Mouse (Mus musculus) v-Abl transformed pro-B cells (cell line): Measurements from ENCODE around the gene Synj2.

Experiments
- in situ Hi-C, 2 experiments: fragments of 400-800 bp; cut with MboI; formaldehyde crosslinking; loops; one replicate each; pipeline ENCODE4 v1.15.1; 2025; ENCODE audit not compliant: unreplicated experiment in 2 of 2

Gene Synj2

GRCm38 (mm10) chr17:6016213-6016780, 75.2 kb downstream of the Synj2 start:
- in situ Hi-C loops: loop anchor here in 1 of 2 experiments (25.0 kb wide), 1 partner anchor 229 kb away; no protein-coding TSS in a partner anchor

DNA sequence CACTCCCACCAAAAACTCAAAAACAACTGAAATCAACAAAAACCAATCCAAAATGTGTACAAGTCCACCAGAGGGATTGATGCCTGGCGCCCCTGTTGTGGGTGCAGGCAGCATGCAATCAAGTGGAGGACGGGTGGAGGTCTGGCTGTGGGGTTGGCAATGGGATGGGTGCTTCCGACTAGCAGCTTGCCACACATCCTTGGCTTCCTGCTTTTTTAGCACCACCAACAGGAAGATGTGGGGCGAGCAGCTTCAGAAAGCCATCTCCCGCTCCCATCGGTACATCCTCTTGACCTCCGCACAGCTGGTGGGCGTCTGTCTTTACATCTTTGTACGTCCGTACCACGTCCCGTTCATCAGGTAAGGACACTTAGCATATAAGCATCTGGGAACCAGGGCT, 76.2 kb downstream of the Synj2 start:
- in situ Hi-C loops: loop anchor here in 1 of 2 experiments (25.0 kb wide), 1 partner anchor 230 kb away; no protein-coding TSS in a partner anchor

DNA sequence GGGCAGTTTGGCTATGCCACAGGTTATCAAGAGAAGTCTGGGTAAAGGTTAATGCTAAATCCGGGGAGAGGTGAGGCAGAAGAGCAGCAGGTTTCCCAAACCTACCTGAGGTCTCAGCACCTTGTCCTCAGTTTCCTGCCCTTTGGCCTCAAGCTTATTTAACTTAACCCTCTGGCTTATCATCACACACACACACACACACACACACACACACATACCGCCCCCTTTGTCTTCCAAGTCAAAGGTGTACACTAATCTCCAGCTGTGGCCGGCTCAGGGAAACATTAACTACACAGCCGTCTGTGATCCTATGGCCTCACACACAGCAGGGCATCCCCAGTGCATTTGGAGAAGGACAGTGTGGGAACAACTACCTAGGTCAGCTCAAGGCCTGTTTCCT, 77.3 kb downstream of the Synj2 start:
- in situ Hi-C loops: loop anchor here in 1 of 2 experiments (25.0 kb wide), 1 partner anchor 231 kb away; no protein-coding TSS in a partner anchor

DNA sequence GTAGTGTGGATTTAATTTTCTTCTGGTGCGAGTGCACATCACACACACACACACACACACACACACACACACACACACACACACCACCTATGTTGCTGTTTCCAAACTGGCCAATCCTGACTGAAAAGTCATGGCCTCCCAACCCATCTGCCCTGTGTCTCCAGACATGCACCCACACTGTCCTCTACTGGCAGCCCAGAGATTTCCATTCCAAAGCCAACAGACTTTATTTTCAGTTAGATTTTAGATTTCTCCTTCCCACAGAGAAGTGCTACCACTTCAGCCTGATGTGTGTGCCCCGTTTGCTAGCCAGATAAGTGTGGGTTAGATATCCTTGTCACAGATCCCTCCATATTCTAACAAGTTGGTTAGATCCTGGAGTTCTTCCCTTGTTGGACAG, 78.7 kb downstream of the Synj2 start:
- in situ Hi-C loops: loop anchor here (5.0 to 25.0 kb wide), 3 partner anchors 82 to 587 kb away; no protein-coding TSS in a partner anchor

DNA sequence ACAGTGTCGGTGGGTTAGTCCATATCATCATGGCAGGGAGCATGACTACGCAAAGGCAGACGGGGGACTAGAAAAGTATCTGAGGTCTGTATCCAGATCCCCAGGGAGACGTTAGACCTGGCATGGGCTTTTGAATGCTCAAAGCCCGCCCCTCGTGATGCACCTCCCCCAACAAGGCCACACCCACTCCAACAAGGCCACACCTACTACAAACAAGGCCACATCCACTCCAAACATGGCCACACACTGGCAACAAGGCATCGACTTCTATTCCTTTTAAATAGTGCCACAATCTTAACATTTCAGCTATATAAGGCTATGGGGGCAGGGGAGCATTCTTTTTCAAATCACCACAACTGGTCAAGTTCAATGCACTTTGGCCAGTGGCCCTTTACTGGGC, 79.6 kb downstream of the Synj2 start:
- in situ Hi-C loops: loop anchor here (5.0 to 25.0 kb wide), 3 partner anchors 83 to 588 kb away; no protein-coding TSS in a partner anchor

- in situ Hi-C loops: loop anchor here (5.0 to 25.0 kb wide), 3 partner anchors 84 to 589 kb away; no protein-coding TSS in a partner anchor
Observed at GRCm38 (mm10) chr17:6021374-6021789, 80.3 kb downstream of the Synj2 start.

GRCm38 (mm10) chr17:6025831-6026230, 84.8 kb downstream of the Synj2 start:
- in situ Hi-C loops: no loop called here

DNA sequence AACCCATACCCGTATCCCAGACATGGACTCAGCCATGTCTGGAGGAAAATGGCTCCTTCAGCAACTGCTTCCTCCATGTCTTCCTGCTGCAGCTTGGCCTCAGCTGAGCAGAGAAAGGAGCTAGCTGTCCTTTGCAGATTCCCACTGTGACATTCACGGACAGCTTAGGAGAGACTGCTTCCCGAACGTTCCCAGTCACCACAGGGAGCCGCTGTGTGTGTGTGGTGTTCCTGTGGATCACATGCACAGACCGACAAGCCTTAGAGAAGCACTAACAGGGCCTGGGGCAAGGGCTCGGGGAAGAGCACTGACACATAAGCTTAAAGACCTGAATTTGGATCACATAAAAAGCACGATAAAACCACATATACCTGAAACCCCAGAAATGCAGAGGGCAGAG, 94.6 kb downstream of the Synj2 start:
- in situ Hi-C loops: no loop called here

- in situ Hi-C loops: no loop called here
Observed at GRCm38 (mm10) chr17:6036458-6036857, 95.4 kb downstream of the Synj2 start.

- in situ Hi-C loops: no loop called here
Observed at GRCm38 (mm10) chr17:6036872-6037271, 95.8 kb downstream of the Synj2 start.

DNA sequence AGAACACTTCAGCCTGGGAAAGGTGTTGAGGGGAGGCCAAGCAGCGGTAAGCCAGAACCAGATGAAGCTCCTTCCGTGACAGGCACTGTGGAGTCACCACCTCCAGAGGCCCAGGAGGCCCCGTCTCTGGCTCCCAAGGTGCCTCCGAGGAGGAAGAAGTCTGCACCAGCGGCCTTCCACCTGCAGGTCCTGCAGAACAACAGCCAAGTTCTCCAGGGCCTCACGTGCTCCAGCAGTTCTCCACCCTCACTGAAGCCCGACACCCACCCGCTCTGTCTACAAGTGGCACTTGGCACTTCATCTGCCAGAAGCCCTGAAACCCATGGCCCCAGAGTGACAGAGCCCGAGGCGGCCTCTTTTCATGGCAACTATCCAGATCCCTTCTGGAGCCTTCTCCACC, 96.4 kb downstream of the Synj2 start:
- in situ Hi-C loops: no loop called here

DNA sequence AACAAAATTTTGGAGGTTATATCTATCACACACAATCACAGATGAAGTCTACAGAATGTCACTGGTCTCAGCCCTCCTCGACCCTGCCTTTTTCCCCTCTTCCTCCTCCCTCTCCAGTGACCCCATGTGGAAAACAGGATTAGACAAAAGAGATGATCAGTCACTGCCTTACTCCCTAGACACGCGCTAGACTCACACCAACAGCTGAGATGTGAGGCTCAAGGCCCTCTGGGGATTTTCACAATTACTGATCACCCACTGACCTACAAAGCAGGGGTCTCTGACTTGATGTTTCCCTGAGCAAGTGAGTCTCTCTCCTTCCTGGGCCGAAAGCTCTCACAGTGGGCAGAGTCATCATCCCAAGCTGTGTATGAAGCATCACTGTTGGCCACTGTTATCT, 111.7 kb downstream of the Synj2 start:
- in situ Hi-C loops: no loop called here

- in situ Hi-C loops: no loop called here
Observed at GRCm38 (mm10) chr17:6054934-6055355, 113.9 kb downstream of the Synj2 start.

GRCm38 (mm10) chr17:6062793-6063192, 121.7 kb downstream of the Synj2 start:
- in situ Hi-C loops: no loop called here

- in situ Hi-C loops: no loop called here
Observed at GRCm38 (mm10) chr17:6063532-6063931, 122.5 kb downstream of the Synj2 start.

GRCm38 (mm10) chr17:6066021-6066420, 124.9 kb downstream of the Synj2 start:
- in situ Hi-C loops: no loop called here

DNA sequence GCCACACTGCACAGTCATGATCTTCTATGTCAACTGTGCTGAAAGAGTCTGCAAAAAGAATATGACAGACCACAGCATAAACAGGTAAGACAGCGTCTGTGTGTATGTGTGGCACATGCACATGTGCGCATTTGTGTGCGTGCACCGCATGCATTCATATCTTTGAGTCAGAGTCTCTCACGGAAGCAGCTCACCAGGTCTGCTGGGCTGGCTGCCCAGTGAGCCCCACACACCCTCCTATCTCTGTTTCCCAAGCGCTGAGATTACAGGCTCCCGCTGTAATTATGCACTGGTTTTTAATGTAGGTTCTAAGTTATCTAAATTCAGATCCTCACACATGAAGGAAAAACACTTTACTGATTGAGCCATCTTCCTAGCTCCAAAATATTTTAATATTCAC, 126.5 kb downstream of the Synj2 start:
- in situ Hi-C loops: no loop called here

- in situ Hi-C loops: no loop called here
Observed at GRCm38 (mm10) chr17:6069866-6070265, 128.8 kb downstream of the Synj2 start.

GRCm38 (mm10) chr17:6073405-6073804, 132.3 kb downstream of the Synj2 start:
- in situ Hi-C loops: no loop called here

DNA sequence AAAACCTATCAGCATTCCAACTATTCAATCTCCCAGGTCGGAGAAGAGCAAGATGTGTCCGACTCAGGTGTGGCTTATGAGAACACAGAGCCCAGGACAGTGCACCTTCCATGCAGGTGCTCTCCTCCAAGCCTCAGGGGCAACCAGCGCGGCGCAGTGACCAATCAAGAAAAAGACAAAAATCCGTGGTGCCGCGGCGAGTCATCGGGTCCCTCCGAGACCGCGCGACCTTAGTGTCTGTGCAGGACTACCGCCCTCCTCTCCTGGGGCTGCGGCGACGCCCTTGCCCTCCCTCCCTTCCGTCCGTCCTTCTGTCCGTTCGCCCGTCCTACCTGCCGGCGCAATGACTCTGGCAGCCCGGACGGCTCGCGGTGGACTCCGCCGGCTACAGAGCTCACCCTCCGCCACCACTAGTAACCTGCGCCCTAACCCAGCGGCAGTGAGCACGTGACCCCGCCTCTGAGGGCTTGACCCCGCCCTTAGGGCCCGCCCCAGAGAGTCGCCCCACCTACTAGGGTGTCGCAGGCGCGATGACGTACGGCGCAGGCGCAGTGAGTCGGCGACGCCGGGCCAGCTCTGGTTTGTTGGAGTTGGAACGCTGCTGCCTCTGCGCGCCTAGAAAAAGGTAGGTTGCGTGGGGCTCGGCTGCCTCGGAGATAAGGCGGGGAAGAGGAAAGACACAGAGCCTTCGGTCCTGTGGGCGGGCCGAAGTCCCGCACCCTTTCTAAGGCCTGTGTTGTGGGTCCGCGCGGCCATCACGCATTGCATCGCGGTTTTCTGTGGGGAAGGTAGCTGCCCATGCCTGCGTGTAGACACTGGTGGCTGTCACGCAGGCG, 138.4 kb downstream of the Synj2 start, which contains the start of the genes Serac1 and Gtf2h5:
Gene Serac1, minus strand, starts transcription at position 455 of the 836 bp plus-strand sequence.
Gene Gtf2h5, plus strand, starts transcription at position 500 of the 836 bp plus-strand sequence.
- in situ Hi-C loops: no loop called here

DNA sequence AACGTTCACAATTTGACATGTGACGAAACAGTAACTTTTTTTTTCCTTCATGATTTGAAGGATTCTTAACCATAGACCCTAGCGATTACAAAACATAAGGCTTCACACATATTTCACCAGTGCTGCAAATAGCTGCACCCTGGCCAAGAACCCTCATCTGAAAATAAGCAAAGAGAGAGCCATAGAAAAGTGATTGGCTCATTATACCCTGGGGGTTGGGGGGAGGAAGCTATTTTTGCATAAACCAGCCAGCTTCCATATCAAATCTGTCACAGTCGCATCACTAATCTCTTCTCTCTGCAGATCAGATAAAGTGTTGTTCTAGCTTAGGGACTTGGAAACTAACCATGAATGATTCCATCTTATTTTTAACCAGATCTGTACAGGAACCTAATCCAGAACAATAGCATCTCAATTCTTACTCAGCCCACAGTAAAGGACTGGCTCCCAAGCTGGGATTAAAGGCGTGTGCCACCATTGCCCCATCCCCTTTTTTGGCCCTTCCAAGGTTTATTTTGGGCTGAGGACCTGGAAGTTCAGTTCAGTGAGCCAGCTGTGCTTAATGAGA, 142.3 kb downstream of the Synj2 start:
- in situ Hi-C loops: no loop called here
